Mouse (Mus musculus) thymus, postnatal 25 days (tissue): ENCODE measurements around the gene Snn.
A peak's percentile ranks its signal among the peaks of the same experiment; 100 is the strongest.
"Not testable (repeated sequence)": the region's sequence is repeated elsewhere in the genome, so short reads cannot be mapped to it uniquely, and the experiment has no call there.

ENCODE experiments used
- DNase-seq: peaks from one replicate; pipeline ENCODE4 v3.0.0; 2022

The Snn gene

GRCm38 (mm10) chr16:11060645-11061044 lies at the start of gene Snn:
Gene Snn (plus strand): TSS chr16:11060945.
- DNase-seq: no peak

- DNase-seq: no peak
Measured at GRCm38 (mm10) chr16:11011206-11011605, 49.5 kb upstream of the Snn start.

DNA sequence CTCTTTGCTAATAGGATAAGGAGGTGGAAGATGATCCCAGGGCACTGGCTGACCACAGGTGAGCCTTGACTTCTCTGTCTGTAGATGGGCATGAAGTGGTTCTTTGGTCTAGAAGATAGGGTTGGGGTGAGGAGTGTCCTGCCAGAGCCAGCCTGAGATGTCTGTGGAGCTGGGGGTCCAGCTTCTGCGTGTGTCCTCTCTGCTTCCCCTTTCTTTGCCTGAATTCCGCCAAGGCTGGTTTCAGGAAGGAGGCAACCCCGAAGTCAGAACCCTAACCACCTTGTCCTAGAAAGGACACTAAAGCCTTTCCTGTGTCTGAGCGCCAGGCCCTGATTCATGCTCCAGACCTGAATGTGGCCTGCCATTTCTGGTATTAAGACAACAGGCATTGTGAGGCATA lies 48.8 kb upstream of the Snn start:
- no peak for DNase-seq

DNA sequence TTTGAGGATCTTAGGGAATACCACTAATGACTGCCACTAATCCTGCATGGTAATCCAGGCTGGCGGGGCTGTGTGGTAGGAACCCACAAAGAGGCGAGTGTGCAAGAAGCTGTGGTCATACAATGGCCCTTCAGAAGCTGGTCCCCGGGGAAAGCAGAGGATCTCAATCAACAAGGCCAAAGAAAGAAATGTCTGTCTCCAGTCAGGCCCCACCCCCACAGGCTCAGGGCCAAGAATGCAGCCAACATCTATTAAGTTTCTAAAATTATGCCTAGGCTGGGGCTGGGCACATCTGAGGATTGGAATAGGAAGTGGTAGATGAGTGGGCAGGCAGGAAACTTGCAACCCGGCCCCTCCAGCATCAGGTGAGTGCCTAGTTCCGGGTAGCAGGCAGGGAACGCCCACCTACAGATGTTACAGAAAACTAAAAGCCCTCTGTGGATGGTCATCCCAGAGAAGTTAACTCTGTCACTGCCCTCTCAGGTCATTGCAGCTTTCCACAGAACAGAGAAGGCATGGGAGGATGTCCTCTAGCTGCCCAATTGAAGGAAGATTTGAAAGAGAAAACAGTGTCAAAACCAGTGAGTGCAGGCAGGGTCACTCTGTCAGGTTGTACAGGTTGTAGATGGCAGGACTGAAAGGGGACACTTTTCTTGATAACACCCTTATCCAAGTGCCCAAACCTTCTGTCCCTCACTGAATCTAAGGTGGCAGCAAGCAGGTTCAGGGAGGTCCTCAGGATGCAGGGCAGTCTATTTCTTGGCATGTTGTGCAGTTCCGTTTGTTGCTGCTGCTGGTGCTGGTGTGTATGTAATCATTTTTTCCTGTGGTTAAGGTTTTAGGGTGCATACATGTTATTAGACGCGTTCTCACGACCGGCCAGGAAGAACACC lies 47.9 kb upstream of the Snn start:
- peak; percentile 36 for DNase-seq

DNA sequence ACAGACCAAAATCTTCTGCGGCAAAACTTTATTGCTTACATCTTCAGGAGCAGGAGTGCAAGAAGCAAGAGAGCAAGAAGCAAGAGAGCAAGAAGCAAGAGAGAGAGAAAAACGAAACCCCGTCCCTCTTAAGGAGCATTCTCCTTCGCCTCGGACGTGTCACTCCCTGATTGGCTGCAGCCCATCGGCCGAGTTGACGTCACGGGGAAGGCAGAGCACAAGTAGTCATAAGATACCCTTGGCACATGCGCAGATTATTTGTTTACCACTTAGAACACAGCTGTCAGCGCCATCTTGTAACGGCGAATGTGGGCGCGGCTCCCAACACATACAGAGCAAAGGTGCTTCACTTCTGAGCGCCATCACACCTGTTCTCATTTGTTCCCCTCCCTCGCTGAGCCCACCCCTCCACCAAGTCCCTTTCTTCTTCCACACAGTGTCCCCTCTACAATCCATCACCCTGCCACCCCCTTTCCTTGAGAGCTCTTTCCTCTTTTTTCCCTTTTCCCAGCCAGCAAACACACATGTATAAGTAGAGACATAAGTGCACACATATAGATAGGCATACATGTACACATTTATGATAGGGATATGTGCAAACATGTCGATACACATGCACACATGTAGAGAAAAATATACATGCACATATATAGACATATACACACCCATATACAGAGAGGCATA lies 47.1 kb upstream of the Snn start:
- DNase-seq: not testable (repeated sequence)

GRCm38 (mm10) chr16:11014407-11014806 lies 46.3 kb upstream of the Snn start:
- DNase-seq: no peak

DNA sequence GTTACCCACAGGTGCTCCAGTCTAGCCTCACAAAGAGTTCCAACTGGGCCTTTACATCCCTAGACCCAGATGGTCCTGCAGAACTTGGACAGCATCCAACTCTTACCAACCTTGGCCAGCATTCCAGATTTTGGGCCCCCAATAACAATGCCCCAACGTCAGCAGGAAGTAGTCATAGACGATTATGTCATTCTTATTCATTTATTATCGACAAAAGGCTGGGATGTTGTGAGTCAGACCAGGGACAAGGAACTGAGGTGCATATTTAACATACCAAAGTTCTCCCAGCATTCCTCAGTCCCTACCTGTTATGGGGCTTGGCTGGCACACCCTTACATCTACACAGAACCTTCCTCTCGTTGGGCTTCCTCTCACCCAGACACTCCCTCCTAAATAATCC lies 44.4 kb upstream of the Snn start:
- DNase-seq: no peak

- no peak for DNase-seq
Measured at GRCm38 (mm10) chr16:11017807-11018595, 42.7 kb upstream of the Snn start.

GRCm38 (mm10) chr16:11021403-11022112 lies 39.2 kb upstream of the Snn start:
- DNase-seq: no peak

- DNase-seq: no peak
Measured at GRCm38 (mm10) chr16:11022113-11022489, 38.6 kb upstream of the Snn start.

DNA sequence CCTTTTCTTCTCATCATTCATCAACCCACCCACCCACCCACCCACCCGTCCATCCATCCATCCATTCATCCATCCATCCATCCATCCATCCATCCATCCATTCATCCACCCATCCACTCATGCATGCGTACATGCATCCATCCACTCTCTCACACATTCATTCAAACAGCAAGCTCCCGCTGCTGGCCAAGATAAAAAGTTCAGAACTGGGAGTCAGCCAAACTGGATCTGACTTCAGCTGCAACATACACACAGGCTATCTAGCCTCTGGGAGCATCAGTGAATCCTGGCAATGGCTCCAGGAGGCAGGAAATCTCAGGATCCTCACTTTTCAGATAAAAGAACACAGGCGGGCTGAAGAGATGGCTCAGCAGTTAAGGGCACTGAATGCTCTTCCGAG lies 37.1 kb upstream of the Snn start:
- no peak for DNase-seq

GRCm38 (mm10) chr16:11024841-11025240 lies 35.9 kb upstream of the Snn start:
- DNase-seq: no peak

- no peak for DNase-seq
Measured at GRCm38 (mm10) chr16:11028206-11028605, 32.5 kb upstream of the Snn start.

DNA sequence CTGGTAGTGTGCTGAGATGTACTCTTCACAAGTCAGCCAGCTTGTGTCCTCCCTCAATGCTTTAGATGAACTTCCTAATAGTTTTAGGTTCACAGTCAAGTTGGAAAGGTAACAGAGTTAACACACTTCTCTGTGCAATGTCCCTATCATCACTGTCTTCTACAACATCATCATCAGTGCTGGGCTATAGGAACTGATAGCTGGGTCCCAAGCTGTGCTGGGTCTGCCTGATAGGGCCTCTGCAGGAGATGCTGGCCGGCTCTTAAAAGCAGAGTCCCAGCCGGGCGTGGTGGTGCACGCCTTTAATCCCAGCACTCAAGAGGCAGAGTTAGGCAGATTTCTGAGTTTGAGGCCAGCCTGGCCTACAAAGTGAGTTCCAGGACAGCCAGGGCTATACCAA lies 29.9 kb upstream of the Snn start:
- no peak for DNase-seq

DNA sequence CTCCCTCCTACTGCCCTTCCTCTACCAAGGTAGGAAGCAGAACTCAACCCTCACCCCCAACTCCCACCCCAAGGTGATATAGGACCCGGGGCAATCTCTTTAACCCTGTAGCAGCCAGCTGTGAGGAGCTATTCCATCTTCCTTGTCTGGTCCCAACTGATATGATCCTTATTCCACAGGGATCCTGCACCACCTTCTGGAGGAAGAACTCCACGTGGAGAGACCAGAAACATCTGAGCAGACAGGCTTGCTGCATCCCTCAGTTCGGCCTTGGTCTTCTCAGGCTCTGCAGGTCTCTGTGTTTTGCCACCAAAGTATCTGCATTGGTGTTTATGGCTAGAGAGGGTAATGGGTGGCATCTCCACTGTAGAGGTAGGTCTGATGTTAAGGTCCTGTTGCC lies 29.4 kb upstream of the Snn start:
- DNase-seq: no peak

DNA sequence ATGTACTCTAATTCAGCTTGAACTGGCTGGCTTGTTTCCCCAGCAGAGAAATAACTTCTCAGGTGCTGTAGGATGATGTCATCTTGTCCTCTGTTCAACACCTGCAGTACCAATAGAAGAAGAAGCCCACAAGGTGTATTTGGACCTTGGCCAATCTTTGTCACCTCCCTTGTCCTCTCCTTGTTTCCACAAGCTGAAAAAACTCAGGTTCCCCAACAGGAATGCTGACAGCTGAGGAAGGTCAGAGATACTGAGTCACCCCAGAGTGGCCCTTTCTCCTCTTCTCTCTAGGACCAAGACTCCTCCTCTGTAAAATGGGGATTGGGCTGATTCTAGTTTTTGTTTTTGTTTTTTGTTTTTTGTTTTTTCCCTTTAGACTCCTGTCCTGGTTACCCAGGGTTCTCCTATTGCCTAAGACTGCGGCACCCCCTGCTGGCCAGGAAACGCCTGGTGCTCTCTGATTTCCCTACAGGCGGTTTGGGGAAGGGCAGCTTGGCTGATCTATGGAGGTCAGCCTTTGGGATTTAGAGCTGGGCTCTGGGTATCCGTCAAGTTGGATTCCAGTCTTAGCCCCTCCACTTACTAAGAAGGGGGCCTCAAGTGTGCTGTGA lies 26.4 kb upstream of the Snn start:
- peak; percentile 86 for DNase-seq

DNA sequence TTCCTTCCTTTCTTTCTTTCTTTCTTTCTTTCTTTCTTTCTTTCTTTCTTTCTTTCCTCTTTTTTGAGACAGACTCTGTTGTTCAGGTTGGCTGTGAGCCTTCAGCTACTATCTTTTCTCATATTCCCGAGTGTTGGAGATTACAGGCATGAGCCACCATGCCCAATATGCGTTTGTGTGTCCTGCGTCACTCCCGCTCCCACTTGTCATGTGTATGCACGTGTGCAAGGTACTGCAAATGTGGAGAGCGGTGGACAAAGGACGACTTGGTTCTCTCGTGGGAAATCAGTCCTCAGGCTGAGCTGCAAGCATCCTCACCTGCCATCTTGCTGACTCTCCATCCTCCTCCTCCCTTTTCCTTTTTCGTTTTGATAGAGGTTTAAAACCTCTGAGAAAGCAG lies 25.5 kb upstream of the Snn start:
- no peak for DNase-seq

DNA sequence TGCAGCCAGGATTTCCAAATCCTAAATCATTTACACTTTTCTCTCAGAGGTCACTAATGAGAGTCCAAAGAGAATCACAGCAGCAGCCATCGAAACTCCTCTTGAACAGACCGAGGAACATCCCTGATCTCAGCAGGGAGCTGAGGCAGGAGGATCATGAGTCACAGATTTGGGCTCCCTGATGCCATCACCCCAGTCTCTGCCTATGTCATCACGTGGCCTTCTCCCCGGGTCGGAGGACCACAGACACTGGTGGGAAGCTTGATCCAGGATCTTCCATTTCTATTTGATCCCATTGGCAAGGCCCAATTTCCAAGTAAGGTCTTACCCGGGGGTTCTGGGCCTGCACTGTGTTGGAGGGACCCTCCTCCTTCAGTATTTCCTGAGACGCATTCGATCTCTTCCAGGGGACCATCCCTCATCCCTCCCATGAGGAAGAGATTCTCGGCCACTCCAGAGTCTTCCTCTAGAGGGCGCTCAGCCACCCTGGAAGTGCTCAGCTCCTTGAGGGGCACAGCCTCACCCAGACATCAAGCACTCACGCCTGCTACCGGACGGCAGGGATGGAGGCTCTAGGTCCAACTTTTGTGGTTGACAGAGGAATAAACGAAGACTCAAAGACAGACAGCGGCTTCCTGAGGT lies 24.8 kb upstream of the Snn start:
- DNase-seq: peak; percentile 76

- DNase-seq: no peak
Measured at GRCm38 (mm10) chr16:11040603-11041002, 20.1 kb upstream of the Snn start.

GRCm38 (mm10) chr16:11043239-11043638 lies 17.5 kb upstream of the Snn start:
- no peak for DNase-seq

- no peak for DNase-seq
Measured at GRCm38 (mm10) chr16:11046437-11046836, 14.3 kb upstream of the Snn start.

DNA sequence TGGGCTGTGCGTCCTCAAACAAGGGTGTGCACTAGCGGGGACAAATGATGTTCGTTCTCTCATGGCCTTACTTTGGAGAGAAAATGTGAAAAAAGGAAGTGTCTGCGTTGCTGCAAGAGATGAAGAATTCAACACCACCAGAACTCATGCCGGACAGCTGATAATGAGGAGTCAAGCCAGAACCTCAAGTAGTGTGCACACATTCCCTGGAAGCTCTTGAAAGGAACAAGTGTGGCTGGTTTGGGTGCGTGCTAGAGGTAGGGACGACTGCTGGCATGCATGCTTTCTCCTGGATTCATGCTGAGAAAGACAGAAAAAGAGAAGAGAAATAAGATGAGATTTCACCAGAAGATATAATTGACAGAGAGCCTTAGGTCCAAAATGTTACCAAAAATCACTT lies 13.6 kb upstream of the Snn start:
- DNase-seq: no peak
